Mouse (Mus musculus): Measurements from ENCODE around the gene Fgd5.

DNA sequence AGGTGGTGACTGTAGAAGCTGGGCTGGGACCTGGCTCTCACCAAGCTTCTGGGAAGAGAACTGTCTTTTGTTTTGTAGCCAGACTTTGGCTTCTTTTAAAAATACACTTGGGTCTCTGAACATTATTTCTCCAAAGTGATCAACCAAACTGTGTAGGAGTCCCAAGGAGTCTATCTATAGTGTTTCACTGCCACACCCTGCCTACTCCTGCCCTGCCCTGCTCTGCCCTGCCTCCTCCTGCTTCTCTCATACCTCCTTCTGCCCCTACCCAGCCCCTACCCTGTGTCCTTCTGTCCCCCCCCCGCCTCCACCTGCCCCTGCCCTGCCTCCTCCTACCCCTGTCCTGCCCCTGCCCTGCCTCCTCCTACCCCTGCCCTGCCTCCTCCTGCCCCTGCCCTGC, 46.6 kb downstream of the Fgd5 start:
- TF ChIP-seq CTCF (IDR thresholded peaks at IDR 0.05; ENCODE audit: control insufficient read depth, insufficient read depth, insufficient replicate concordance, low read depth, low read length) = no peak
- TF ChIP-seq POLR2A (IDR thresholded peaks at IDR 0.05; ENCODE audit: control insufficient read depth, low read depth, low read length) = no peak

All from testis, adult 2 months (tissue).